Mouse (Mus musculus) splenic B cell, adult 2 months (primary cell): Measurements from ENCODE around the gene Ccdc113.

Source experiments
- DNase-seq: peaks from one replicate; pipeline ENCODE4 v3.0.0-alpha.2; 2011; ENCODE audit warnings: low read depth, low spot score
- H3K27me3 ChIP-seq: 2 replicates; pipeline ENCODE4 v1.6.1; 2012; ENCODE audit warnings: mild to moderate bottlenecking, low read length, moderate library complexity, mixed read lengths; ENCODE audit not compliant: control insufficient read depth, poor library complexity, insufficient read depth, severe bottlenecking
- H3K36me3 ChIP-seq: 2 replicates; pipeline ENCODE4 v1.6.1; 2012; ENCODE audit warnings: mild to moderate bottlenecking, low read length, moderate library complexity, mixed read lengths; ENCODE audit not compliant: control insufficient read depth, poor library complexity, insufficient read depth, severe bottlenecking

Gene Ccdc113

DNA sequence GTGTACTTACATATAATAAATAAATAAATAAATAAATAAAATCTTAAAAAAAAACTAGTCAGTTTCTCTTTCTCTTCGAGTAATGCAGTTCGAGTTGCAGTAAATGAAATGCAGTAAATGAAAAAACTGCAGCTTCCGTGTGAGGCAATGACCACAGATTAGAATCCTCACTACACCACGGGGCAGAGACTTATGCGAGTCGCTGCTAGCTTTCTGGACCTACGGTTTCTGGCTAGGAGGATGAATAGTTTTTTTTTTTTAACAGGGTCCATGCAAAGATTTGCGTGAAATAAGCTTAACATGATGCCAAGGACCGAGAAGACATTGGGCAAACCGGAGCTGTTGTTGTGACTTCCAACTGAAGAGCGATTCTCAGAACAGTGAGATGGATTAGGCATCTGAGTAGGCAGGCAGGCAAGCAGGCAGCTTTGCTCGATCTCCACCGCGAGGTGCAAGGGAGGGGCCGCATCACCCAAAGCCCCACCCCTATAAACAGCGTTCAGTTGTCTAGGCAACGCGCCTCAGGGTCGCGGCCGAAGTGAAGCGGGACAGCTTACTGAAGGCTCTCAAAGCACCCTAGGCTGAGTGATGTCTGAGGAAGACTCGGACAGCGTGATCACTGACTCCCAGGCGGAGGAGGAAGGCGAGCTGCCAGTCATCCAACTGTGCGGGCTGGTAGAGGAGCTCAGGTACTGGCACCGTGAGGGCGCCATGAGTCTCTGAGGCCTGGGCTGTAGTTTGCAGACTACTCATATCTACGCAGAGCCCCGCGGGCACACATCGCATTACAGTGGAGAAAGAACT lies at the start of gene Ccdc113:
Gene Ccdc113 (plus strand): TSS at position 502 of the 804 bp plus-strand sequence.
- Histone ChIP-seq H3K27me3 (no peaks in the 10 kb centered on the region), H3K36me3 (no peaks in the 10 kb centered on the region)
- peak; percentile 19 for DNase-seq

GRCm38 (mm10) chr8:95487800-95488697 lies 45.8 kb upstream of the Ccdc113 start:
- Histone ChIP-seq H3K27me3 (0 out of 2 replicates have a peak, but pooled peaks cover 2% of the 10 kb centered on the region), H3K36me3 (no peaks in the 10 kb centered on the region; the same call in 1 of the 2 replicates)
- DNase-seq, result peak; percentile 23

DNA sequence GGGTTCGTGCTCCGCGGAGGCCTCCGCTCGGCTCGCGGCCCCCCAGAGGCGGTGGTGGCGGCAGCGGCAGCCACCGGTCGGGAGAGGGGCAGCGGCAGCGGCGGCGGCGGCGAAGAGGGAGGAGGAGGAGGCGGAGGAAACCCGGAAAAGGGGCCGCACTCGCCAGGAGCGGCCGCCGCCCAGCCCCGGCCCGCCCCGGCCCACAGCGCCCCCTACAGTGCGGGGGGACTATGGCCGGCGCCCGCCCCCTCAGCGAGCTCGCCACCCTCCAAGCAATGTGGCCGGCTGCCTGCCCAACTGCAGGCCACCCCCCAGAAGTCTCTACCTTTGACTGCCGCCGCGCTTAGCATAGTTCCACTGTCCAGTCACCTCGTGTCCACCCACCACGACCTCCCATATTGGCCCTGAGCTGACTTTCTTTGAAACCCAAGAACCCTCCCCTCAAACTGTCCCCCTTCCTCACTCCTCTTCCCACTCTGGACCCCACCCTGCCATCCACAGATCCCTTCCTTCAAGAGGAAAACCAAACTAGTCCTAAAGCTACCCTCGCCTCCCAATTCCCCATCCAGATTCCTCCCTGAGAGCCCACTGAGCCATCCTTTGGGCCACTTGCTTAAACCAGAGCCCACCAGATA lies 45.1 kb upstream of the Ccdc113 start:
- peak; percentile 88 for DNase-seq
- 0 out of 2 replicates have a peak, but pooled peaks cover 2% of the 10 kb centered on the region for H3K27me3 ChIP-seq
- H3K36me3 ChIP-seq, result no peaks in the 10 kb centered on the region; the same call in 1 of the 2 replicates

GRCm38 (mm10) chr8:95490006-95490405 lies 43.9 kb upstream of the Ccdc113 start, which contains the start of gene Csnk2a2:
Csnk2a2 (minus strand) TSS chr8:95490039.
- Histone ChIP-seq H3K27me3 (0 out of 2 replicates have a peak, but pooled peaks cover 2% of the 10 kb centered on the region), H3K36me3 (no peaks in the 10 kb centered on the region; the same call in 1 of the 2 replicates)
- no peak for DNase-seq

DNA sequence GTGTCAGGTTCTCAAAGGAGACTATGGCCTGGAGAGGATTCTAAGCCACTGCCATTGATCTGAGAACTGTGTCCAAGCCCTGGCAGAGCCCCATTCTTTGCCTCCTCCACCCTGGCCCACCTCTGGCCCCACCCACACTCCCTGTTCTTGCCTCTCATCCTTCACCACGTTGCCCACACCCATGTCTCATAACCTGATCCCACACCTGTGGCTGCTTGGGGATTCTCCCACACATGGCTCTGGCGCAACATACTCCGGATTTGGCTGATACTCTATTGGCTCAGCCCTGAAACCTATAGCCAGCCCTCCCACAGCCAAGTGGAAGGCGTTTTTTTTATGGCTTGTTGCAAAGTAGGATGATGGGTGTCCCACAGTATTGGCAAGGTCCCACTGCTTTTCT lies 41.8 kb upstream of the Ccdc113 start:
- DNase-seq, result no peak
- no peaks in the 10 kb centered on the region for H3K36me3 ChIP-seq
- 0 out of 2 replicates have a peak, but pooled peaks cover 2% of the 10 kb centered on the region for H3K27me3 ChIP-seq

- no peaks in the 10 kb centered on the region for H3K36me3 ChIP-seq
- 0 out of 2 replicates have a peak, but pooled peaks cover 2% of the 10 kb centered on the region for H3K27me3 ChIP-seq
- no peak for DNase-seq
Measured at GRCm38 (mm10) chr8:95495444-95495843, 38.4 kb upstream of the Ccdc113 start.

DNA sequence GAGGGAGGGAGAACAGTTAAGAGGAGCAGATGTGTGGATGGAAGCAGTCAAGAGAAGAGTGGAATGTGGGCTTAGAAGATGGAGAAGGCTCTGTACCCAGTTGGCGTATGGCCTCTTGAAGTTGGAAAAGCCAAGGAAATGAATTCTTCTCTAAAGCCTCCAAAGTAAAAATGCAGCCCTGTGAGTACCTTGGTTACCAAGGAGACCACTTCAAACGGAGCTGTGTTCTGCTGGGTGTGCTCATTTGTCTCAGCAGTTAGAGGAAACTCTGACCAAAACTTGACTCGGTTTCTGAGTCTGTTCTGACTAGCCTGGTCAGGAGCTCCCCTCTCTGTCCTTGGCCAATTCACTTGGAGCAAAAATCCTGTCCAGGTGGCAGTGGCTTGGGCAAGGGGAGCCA lies 37.5 kb upstream of the Ccdc113 start:
- Histone ChIP-seq H3K36me3 (no peaks in the 10 kb centered on the region), H3K27me3 (0 out of 2 replicates have a peak, but pooled peaks cover 1% of the 10 kb centered on the region)
- DNase-seq, result no peak

- no peak for DNase-seq
- H3K36me3 ChIP-seq, result no peaks in the 10 kb centered on the region
- H3K27me3 ChIP-seq, result no peaks in the 10 kb centered on the region
Measured at GRCm38 (mm10) chr8:95497821-95498220, 36.1 kb upstream of the Ccdc113 start.

GRCm38 (mm10) chr8:95499266-95500064 lies 34.4 kb upstream of the Ccdc113 start:
- no peaks in the 10 kb centered on the region for H3K36me3 ChIP-seq
- H3K27me3 ChIP-seq, result no peaks in the 10 kb centered on the region
- DNase-seq, result no peak

- DNase-seq, result no peak
- H3K36me3 ChIP-seq, result no peaks in the 10 kb centered on the region
Measured at GRCm38 (mm10) chr8:95500436-95500835, 33.4 kb upstream of the Ccdc113 start.

GRCm38 (mm10) chr8:95502431-95502830 lies 31.5 kb upstream of the Ccdc113 start:
- Histone ChIP-seq H3K36me3 (no peaks in the 10 kb centered on the region), H3K27me3 (no peaks in the 10 kb centered on the region)
- DNase-seq, result no peak

More at GRCm38 (mm10) chr8:95500436-95500835, 33.4 kb upstream of the Ccdc113 start:
- H3K27me3 ChIP-seq, result no peaks in the 10 kb centered on the region

DNA sequence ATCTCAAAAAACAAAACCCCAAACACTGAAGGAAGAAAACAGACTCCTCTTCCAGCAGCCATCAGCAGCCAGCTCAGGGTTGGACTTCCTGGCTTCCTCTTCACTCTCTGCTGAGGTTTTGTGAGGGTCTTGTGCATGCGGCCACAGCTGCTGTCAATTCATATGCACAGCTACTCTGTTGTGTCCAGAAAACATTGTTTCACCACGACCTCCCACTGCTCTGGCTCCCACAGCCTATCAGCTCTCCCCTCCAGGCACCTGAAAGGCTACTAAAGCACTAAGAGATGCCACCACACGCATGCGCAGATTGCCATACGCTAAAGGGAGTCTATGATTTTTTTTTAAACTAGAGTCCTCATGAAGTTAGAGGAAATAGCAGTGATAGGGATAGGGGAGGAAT lies 29.1 kb upstream of the Ccdc113 start:
- no peak for DNase-seq
- Histone ChIP-seq H3K36me3 (no peaks in the 10 kb centered on the region), H3K27me3 (no peaks in the 10 kb centered on the region)

DNA sequence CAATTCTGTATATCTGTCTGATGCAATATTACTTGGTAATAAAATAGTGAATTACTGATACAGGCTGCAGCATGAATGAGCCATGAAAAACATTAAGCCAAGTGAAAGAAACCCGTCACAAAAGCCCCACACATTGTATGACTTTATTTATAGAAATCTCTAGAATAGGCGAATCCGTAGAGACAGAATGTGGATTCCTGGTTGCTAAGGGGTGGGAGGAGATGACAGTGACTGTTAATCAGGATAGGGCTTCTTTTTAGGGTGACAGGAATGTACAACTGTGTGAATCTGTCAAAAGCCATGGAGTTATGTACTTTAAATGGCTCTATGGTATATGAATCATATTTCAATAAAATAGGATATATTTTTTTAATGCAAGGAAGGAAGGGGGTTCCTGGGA lies 28.3 kb upstream of the Ccdc113 start:
- no peak for DNase-seq
- Histone ChIP-seq H3K27me3 (no peaks in the 10 kb centered on the region; the same call in 1 of the 2 replicates), H3K36me3 (no peaks in the 10 kb centered on the region)

- H3K36me3 ChIP-seq, result no peaks in the 10 kb centered on the region
- no peak for DNase-seq
- H3K27me3 ChIP-seq, result no peaks in the 10 kb centered on the region; the same call in 1 of the 2 replicates
Measured at GRCm38 (mm10) chr8:95506245-95506644, 27.6 kb upstream of the Ccdc113 start.
